Mouse (Mus musculus): ENCODE results near the gene Tceanc.

Tceanc gene

DNA sequence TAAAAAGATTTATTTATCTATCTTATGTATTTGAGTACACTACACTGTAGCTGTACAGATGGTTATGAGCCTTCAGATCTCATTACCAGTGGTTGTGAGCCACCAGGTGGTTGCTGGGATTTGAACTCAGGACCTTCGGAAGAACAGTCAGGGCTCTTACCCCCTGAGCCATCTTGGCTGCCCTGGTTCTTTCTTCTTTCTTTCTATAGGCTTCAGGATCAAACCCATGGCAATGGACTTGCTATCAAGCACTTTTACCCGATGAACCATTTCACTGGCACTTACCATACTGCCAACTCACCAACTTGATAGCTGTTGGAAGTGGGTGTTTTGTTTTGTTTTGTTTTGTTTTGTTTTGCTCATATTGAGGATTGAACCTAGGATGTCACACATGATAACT is 23.3 kb downstream of the Tceanc start:
- no peak for DNase-seq (ENCODE audit: low spot score in 2 of 2)

DNA sequence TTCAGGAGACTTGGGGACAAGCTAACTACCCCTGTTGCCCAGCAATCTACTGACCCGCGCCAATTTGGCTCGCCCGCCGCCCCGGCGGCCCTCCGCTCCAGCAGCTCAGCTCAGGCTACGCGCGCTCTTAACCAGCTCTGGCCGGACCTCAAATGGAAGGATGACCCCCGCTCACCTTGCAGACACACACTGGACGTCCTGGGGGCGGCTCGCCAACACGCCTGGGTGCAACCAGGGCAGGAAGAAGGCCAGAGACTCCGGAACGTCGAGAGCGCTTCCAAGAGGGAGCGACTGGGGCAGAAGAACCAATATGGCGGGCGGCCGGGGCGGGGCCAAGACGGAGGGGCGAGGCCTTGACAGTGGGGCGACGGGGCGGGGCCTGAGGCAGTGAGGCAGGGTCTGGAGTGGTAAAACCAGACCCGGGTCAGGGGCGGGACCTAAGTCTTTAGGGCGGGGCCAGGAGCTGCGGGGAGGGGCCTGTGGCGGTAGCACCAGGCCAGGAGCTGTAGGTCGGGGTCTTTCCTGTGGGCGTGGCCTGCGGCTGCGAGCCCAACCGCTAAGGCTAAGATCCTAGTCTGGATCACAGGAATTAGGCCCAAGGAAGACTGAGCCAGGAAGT is 38.9 kb downstream of the Tceanc start, which contains the start of gene Rab9:
Rab9 (minus strand) TSS at position 503 of the 619 bp plus-strand sequence.
- peak; percentile 83 for DNase-seq (ENCODE audit: low spot score in 2 of 2)

DNA sequence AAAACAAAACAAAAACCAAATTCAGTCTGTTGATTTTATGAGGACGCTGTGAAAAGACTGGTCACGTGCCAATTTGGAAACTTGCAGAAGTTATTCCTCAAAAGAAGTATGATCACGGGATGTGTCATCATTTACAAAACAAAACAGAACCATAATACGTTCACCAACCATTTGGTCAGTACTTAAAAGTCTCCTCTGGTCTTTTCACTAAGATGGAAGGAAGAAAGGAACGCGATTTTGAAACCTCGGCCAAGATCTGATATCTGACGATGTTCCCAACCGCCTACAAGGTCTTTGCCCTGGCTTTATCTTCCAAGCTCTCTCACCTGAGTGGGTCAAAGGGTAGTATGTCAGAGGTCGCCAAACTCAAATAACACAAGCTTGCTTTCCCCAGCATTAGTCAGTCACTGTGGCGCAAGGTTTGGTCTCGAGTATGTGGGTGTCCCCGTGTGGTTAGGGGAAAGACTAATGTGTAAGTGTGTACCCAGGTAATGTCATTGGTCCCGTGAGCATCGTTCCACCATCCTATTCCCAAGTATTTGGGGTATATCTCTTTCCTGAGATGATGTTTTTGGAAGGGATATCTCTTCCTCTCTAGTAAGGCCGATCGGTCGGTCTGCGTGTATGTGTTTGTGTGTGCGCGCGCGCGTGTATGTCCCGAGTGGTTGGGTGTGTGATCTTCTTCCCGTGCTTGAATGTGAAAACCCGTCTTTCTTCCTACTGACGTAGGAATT is 39.6 kb downstream of the Tceanc start:
- no peak for DNase-seq (ENCODE audit: low spot score in 2 of 2)

DNA sequence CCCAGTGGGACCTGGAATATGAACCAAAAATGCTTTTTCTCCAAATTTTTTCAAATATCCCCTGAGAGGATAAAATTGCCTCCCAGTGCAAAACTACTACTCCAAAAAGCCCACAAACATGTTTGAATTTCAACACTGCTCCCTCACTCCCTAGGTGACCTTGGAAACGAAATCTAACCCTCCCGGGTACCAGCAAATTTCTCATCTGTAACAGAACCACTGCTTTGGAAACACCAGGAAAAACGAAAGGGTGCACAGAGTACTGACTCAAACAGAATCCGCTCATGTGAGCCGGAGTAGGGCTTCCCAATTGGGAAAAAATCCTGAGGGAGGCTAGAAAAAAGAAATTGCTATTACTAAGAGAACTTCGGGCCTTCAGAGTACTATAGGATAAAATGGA is 41.0 kb downstream of the Tceanc start:
- no peak for DNase-seq (ENCODE audit: low spot score in 2 of 2)

DNA sequence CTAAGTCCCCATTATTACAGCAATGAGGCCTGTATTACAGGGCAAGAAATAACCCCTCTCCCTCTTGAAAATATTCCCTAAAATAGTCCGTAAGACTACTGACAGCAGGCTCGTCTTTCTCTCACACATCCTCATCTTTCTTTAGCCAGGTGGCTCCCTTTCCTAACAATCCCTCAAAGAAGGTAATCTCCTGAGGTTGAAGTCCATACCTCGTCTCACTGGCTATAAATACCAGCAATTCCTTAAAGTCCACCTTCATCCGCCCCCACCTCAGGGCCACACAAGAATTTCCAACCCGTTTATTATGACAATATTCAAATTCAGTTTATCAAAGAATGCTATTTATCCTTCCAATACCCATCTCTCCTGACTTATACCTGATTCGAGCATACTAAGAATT is 45.8 kb downstream of the Tceanc start:
- DNase-seq (ENCODE audit: low spot score in 2 of 2) = no peak

DNA sequence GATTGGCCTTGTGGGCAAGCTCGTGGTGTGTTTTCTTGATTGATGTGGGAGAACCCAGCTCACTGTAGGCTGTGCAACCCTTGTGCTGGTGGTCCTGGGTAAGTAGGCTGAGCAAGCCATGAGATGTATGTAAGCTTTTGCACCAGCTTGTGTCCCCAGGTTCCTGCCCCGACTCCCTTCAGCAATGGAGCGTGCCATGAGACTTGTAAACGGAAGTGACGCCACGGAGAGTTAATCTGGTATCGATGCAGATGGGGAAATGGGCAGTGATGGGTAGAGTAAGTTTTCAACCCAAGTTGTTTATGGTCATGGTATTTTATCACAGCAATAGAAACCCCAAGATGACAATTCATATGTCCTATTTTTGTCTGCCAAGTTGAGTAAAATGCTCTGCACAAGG is 50.0 kb downstream of the Tceanc start:
- no peak for DNase-seq (ENCODE audit: low spot score in 2 of 2)

DNA sequence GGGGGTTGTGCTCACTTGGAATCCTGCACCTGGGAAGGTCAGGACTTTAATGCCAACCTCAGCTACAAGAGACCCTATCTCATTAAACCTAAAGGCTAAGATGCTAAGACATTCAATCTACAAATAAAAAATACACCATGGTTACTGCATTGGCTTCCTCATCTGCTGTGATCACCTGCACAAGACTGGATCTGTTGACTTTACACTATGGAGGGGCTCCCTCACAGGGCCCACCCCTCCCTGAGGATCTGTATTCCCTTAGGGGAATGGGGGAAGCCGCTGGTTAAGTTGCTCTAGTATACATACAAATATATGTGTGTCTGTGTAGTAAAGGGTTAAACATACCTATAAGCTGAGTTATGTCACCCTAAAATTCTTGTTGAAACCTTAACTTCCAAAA is 62.8 kb downstream of the Tceanc start:
- no peak for DNase-seq (ENCODE audit: low spot score in 2 of 2)

DNA sequence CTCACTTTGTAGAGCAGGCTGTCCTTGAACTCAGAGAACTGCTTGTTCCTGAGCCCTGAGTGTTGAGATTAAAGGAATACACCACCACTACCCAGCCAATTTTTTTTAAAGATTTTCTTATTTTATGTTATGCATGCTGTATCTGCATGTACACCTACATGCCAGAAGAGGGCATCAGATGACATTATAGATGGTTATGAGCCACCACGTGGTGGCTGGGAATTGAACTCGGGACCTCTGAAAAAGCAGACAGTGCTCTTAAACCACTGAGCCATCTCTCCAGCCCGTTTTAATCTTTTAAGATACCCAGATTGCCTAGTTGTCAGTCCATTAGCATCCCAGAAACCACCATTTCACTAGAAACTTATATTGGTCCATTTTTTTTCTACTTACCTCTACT is 64.0 kb downstream of the Tceanc start:
- DNase-seq (ENCODE audit: low spot score in 2 of 2) = no peak

DNA sequence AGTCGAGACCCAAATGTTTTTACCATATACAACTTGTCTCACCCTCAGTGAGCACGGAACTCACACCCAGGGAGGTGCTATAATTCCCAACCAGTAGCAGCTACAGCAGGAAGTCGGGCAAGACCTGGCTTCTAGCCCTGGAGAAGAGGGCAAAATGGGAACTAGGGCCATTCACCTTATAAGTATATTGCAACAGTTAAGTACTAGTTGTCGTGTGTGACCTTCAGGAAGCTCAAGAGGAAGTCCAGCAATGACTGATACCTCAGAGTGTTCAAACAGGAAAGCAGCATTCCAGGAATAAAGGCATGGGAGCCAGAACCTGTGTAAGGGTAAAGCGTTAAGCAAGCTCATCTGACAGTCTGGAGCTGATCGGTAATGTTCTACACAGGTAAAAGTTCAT is 64.8 kb downstream of the Tceanc start:
- DNase-seq (ENCODE audit: low spot score in 2 of 2) = no peak
